Mouse (Mus musculus): ENCODE results near the gene Sbf2.
"Not testable (repeated sequence)": the region's sequence is repeated elsewhere in the genome, so short reads cannot be mapped to it uniquely, and the experiment has no call there.

The Sbf2 gene

DNA sequence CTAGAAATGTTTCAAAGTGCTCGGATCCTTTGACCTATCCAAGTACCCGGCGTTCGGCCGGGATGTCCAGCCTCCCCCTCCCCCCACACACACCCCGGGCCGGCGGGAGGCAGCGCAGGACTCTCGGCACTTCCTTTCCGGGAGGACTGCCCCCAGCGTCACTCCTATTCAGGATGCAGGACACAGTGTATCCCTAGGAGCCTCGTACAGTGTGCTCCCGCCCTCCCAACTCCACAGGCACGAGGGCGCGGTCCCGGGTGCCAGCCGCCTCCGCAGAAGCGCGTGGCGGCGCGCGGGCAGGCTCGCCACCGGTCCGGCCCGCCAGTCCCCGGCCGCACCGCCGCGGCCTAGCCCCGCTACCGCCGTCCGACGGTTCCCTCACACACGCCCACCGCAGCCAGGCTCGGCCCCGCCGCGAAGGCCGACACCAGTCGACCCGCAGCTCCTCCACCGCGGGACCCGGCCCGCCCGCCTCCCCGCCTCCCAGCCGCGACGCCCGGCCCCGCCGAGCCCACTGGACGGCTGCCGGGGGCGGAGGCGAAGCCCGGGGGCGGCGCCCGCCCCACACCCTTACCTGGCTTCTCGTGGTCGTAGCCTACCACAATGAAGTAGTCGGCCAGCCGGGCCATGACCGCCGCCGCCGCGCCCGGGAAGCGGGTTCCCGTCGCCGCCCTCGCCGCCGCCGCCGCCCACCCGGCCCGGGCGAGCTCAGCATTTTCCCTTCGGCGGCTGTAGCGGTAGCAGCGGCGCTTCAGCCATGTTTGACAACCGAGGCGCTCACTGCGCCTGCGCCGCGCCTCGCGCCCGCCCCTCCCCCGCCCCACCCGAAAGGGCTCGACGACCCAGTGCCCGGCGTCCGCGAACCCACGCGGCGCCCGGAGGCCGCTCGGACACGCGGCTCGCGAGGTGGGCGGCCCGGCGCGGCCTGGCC lies at the start of gene Sbf2:
Sbf2 (minus strand) TSS at position 790 of the 931 bp plus-strand sequence.
- peak; percentile 89 for DNase-seq (ENCODE audit: low read depth, low spot score)

DNA sequence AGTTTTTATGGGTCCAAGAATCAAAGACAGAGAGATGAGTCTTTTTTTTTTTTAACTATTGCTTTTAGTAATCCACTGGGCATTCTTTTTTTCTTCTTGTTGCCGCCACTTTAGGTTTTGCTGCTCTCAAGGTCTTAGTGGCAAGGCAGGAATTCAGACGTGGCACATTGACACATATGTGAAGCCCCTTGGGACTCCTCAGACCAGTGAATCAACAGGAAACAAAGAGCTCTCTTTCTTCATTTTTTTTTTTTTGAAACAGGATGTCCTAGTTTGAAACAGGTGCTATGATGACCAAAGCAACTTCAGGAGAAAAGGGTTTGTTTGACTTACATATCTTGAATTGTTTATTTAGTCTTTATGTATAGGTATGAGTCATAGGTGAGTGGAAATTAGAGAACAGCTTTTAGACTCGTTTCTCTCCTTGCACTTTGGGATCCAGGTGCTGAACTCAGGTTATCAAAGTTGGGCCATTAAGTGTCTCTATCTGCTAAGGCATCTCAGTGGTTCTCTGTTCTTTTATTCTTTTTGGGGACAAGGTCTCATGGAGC lies 43.7 kb upstream of the Sbf2 start:
- DNase-seq (ENCODE audit: low read depth, low spot score): no peak

DNA sequence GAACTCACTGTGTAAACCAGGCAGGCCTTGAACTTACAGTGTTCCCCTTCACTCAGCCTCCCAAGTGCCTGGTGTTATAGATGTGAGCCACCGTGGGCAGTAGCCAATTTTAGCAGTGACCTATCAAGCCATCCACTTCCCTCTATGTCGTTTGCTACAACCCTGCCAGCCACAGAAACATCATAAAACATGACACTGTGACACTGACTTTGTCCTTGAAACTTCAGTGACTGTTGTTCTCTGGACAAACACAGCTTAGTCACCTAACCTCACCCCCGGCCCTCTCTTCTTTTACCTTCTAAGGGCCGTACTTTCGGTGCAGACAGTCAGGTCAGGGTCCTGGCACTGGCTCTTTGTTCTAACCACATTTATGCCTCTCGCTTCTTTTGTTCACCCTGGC lies 41.2 kb upstream of the Sbf2 start:
- no peak for DNase-seq (ENCODE audit: low read depth, low spot score)

DNA sequence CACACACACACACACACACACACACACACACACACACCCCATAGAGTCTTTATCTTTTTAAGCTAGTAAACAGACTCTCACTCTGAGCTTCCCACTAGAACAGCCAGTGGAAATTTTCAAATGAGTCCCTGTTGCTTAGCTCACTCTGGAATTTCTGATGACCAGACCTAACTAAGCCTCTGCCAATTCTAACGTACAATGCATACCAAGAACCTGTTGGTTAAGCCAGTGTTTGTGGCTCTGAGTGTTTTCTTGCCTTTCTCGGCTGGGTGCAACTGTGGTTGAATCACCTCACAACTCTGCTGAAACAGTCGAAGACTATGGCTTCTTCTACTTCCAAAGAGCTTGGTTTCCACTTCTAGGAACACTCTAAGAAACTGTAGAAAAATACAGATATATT lies 40.5 kb upstream of the Sbf2 start:
- DNase-seq (ENCODE audit: low read depth, low spot score): no peak

DNA sequence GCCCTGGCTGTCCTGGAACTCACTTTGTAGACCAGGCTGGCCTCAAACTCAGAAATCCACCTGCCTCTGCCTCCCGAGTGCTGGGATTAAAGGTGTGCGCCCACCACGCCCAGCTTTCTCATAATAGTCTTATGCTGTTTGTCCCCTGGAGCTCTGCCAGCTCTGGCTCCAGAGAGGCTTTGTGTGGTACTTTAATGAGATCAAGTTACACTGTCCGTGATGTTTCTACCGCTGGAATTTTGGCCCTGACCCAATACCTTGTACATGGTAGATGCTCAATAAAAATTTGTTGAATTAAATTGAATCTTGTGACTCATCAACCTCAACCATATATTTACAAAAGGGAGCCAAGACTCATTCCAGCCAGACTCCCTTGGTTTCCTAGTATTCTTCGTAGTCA lies 36.4 kb upstream of the Sbf2 start:
- no peak for DNase-seq (ENCODE audit: low read depth, low spot score)

DNA sequence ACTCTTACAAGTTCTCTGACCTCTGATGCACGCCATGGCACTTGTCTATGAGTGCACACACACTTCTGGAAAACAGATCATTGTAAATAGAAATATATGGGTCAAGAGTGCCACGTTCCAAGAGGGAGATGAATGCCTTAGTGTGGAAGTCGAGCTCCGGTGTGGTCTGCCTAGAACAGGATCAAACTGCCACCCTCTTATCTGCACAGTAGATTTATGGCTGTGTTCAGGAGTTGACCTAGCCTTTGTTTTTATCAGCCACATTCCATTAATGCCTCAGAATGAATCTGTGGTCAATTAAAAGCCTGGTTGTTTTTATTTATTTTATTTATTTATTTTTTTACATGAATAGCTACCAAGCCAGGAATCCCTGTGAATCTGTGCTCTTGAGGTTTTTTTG lies 35.8 kb upstream of the Sbf2 start:
- DNase-seq (ENCODE audit: low read depth, low spot score): no peak

DNA sequence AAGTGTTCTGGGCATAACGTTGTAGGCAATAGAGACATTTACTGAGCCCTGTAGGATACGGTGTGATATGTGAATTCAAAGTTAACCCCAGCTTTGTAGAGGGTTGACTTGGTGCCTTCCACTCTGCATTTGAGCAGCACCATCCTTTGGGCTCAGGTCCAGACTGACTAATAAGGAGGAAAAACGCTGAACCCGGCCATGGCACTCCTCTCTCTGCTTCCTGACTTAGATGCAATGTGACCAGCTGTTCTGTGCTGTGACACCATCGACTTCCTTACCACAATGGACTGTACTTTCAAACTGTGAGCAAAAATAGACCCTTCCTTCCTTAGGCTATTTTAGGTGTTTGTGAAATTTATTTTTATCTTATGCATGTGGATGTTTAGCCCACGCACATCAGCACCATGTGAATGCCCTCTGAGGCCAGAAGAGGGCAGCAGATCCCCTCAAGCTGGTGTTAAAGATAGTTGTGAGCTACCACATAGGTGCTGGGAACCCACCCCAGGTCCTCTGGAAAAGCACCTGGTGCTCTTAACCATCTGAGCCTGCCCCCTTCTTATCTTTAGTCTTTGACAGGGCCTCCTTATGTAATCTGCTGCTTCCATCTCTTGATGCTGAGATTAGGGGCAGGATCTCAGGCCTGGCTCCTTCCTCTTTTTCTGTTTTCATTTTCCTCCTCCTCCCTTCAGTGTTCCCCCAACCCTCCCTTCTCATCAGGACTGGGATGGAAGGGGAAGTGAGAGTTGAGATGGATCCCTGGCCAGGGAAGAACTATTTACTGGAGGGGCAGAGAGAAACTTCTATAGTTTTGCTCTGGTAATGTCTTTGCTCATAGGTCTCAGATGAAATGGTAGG lies 34.6 kb upstream of the Sbf2 start:
- no peak for DNase-seq (ENCODE audit: low read depth, low spot score)

DNA sequence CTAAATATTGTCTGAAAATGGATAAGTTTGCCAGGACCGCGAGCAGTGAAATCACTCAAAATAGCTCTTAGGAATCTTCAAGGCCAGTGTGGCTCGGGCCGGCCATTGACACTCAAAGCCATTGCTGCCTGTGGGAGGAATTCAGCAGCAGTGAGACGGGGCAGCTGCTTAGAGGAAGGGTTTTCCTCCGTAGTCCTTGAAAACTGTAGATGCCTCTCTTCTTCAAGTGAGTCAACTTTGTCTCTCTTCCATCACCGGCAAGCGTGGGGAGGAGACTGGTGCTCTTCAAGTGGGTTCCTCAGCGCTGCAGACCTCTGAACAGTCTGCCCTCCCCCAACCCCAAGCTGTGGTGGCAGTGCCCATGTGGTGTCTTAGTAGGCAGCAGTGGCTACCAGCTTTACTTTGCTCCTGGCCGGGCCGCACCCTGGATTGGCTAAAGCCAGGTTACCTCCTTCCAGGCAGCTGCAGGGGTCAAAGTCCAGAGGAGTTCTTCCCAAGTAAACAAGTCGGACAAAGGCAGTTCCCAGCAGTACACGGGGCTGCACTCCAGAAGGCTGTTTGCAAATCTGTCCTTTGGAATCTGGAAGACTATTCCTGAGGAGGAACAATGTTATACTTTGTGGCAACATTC lies 33.8 kb upstream of the Sbf2 start:
- DNase-seq (ENCODE audit: low read depth, low spot score): no peak

DNA sequence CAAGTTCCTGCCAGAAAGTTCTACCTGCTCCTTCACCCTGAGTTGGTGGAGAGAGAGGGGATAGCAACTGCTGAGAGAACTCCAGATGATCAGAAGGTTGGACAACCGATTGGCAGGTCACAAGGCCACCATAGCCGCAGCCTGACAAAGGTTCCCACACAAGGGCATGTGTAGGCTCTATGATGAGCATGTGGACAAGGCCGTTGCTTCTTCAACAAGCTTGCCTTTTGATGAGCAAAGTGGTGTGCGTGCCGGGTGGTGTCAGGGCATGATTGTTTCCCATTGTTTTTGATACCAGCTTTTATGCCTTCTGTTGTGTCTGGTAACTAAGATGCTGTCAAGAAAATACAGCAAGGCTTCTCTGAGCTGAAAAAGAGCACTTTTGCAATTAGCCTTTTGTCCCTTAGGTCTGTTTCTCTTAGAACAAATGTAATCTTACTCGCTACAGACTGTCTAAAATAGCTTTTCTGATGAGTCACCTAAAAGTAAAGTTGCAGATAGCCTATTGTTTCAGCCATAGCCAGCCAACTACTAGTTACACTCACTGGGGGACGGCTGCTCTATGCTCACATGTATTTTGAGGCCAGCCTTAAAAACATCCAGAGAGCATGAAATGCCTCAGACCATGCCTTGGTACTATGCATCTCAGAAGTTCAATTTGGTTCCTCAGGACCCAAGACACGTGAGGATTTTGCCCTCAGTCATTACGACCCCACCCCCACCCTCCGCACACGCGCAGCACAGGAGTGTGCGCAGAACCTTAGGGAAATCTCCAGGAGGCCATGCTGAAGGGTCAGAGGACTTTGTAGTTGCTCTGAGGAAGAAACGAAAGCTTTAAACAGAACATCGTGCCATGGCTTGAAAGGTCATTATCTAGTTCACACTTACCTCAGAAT lies 33.1 kb upstream of the Sbf2 start:
- no peak for DNase-seq (ENCODE audit: low read depth, low spot score)

DNA sequence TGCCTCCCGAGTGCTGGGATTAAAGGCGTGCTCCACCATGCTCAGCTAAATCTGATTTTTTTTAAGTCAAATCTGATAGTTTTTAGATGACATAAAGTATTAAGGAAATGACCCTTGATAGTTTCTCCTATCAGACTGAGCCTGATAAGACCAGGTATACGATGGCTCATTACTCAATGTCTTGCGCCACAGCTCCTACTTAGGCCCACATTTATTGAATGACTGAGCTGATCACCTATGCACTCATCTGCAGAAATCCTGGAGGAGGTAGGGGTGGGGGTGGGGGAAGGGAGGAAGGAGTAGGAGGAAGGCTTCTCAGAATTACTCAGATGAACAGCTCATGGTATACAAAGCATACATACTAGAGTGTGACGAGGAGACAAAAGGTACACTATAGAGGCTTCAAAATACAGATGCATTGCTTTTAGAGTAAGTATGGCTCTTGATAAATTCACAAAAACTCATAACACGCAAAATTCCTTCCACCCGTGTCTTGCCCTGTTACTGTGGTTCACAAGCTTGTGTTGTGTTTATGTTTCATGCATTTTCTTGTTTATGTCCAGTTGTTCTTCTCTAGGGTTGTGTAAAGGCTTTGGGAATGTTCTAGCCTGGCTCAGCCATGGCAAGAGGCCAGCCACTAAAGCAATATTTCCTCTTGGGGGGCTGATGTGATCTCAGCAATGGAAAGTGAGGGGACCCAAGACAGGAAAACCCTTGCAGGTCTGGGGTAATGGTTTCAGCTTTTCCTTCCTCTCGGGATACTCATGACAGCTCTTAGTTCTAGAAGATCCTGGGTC lies 32.1 kb upstream of the Sbf2 start:
- no peak for DNase-seq (ENCODE audit: low read depth, low spot score)

DNA sequence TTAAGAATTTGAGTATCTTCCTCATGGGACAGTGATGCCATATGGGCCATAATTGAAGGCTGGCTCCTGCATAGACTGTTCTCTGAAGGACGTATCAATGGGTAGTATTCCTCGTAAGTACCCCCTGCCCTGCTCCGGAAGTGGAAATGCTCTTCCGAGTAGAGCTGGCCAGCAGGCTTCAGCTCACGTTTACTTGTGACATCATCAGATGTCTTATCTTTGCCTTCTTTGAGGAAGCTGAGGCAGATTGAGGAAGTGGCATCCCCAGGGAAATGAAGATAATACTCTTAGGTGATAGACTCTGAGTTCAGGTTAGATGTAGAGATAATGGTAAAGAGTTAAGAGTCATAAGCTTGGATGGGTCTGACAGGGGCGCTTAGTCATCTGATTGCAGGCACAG lies 31.1 kb upstream of the Sbf2 start:
- no peak for DNase-seq (ENCODE audit: low read depth, low spot score)

DNA sequence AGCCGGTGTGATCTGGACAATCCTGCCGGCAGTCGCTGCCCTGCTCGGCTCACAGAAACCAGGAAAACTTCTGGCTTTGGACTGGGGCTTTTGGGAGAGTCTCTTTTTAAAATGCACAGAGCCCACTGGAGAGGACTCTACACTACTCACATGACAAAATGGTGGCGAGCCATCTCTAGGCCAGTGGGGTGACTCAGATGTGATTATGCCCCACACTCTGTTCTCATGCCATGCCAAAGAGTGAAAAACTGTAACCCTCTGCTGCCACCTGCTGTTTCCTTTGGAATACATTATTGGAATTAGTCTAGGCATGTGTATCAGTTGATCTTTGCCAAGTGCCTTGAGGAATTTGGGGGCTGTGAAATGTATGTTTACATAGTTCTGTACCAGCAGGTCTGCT lies 30.6 kb upstream of the Sbf2 start:
- DNase-seq (ENCODE audit: low read depth, low spot score): peak; percentile 76

DNA sequence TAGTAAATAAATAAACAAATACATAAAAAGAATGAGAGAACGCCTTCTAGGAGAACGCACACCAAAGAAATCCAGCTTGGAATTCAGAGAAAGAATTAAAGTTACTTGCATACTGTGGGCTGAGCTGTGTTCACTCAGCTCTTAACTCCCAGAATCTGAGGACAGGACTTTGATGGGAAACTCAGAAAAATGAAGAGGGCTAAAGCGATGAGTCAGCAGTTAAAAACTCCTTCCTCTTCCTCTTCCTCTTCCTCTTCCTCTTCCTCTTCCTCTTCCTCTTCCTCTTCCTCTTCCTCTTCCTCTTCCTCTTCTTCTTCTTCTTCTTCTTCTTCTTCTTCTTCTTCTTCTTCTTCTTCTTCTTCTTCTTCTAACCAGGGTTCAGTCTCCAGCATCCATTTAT lies 25.2 kb upstream of the Sbf2 start:
- not testable (repeated sequence) for DNase-seq (ENCODE audit: low read depth, low spot score)

DNA sequence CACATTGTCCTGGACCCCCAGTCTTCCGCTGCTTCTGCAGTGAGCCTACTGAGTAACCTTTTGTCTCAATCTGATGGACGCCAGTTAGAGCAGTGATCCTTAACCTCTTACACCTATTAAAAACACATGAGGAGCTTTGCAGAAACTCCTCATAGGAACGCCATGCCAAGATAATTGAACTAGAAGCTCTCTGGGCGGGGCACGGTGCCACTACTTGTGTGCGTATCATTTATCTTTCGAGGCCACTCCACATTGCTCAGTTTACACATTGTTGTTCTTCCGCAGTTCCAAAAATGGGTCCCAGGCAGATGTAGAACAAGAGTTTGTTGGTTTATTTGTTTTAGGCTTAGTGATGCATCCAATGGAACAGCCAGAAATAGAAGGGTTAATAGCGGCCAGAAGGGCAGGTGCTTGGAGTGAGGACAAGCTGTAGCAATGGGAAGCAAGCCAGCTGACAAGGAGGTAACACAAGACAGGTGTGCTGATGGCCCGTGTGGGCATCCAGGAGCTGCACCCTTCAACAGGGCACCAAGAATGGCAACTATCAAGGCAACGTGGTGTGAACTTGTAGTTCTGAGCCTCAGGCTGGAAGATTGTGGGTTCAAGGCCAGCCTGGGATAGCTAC lies 24.7 kb upstream of the Sbf2 start:
- no peak for DNase-seq (ENCODE audit: low read depth, low spot score)

DNA sequence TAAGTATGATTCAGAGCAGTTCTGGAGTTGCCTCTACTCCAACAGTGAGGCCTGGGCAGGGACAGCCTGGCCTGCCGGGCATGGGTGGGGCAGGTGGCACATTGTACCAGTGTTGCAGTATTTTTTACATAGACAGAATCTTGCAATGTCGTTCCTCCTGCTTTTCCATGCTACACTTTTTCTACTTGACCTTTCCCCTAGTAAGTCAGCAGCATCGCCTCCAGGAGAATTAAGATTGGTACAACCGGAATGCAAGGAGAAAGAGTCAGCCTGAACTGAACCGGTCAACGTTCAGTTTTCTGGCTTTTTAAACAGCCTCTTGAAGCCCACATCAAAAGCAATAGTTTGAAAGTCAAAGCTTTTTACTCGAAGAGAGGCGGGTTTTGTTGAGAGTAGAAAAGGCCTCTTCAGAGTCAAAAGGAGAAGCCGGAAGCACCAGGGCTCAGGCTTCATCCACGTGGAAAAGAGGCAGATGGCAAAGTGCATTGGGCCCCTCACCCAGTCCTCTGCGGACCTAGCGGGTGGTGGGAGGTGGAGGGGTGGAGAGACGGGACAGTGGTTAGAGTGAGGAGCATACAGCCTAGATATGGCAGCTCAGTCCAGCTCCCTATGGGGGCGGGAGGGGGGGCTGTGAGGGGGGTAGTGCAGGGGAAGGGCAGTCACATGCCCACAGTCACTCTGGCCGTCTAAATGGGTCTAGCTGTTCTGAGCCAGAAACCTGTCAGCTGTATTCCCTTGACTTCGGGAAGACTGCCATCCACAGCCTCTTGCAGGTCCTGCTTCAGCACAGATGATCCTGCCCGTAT lies 23.8 kb upstream of the Sbf2 start:
- no peak for DNase-seq (ENCODE audit: low read depth, low spot score)

DNA sequence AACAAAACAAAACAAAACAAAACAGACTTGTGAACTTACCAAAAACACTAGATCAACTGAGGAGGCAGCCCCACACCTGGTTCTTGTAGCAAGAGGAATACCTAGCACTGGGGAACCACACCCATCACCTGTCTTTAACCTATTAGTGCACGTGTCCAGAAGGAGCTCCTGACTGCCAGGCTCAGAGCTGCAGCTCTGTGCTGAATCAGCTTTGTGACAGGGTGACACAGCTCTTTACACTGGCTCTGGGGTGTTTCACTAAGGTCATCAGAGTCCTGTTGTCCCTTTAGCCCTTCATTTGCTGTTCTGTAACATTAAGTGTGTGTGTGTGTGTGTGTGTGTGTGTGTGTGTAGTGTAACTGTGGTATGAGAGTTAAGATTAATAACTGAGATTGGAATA lies 21.8 kb upstream of the Sbf2 start:
- no peak for DNase-seq (ENCODE audit: low read depth, low spot score)

DNA sequence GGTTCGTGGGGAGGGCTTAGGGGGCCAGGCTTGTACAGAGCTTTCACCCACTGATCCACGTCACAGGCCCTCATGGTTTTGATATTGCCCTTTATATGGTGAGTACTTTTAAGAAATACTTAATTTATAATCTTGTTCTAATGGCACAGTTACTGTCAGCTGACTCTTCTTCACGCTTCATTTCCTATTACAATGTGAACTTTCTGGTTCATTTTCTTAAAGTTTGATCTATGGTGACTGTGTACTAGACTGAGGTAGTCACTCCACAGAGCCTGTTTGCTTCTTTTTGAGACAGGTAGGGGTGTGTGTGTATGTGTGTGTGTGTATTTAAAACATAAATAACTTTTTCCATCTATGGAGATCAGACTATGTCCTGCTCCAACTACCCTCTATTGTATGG lies 21.2 kb upstream of the Sbf2 start:
- DNase-seq (ENCODE audit: low read depth, low spot score): no peak

DNA sequence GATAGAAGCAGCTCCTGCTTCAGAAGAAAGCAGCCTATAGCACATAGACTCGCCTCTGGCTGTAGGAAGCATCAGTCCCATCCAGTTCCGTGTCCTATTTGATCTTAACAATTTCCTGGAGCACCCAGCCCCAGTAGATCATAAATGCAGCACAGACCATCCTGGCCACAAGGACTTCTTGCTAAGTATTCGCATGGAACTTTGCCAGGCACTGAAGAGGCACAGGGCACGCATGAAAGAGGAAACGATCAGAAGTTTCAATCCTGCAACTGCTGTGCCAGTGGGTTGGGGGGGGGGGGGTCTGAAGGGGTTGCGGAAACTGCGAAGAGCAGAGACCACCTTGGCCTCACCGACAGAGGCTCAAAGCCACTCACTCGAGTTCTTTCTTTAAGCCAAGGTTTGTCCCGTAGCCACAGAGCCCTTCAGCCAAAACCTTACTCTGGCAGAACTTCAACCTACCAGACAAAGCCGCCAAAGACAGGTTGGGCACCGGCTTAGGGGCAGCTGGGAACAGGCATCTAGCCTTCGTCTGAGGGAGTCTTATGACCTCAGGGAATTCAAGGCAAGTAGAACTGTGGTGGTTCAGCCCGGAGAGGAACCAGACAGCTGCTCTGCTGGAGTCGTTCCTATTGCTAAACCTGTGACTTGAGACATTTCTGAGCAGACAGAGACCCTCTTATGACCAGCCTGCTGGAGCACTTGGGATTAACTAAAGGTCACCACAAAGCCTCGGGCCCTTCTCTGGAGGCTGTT lies 16.6 kb upstream of the Sbf2 start:
- DNase-seq (ENCODE audit: low read depth, low spot score): no peak

All from R1 (cell line).